Mouse (Mus musculus) neural tube, embryonic 12.5 days (tissue): ENCODE results near the gene Wdr27. TPM values are rescaled to one million over a fixed set of nuclear protein-coding genes. Genes with fewer than 3 reads are reported as not detected.

Experiments used
- ATAC-seq: fragments of 200-750 bp; cut with Nextera tagmentation; 2 replicates; pipeline ENCODE4 v1.8.0; 2017; ENCODE audit warnings: low read depth, mild to moderate bottlenecking, moderate TSS enrichment, moderate library complexity; ENCODE audit not compliant: low FRiP score
- H3K27ac ChIP-seq: fragments of 300-500 bp; sonication (generic); 2 replicates; pipeline ENCODE4 v1.5.1; 2016
- H3K27me3 ChIP-seq: fragments of 300-500 bp; sonication (generic); replicated peaks from 2 replicates; pipeline ENCODE4 v1.6.1; 2016; ENCODE audit warnings: mild to moderate bottlenecking
- H3K36me3 ChIP-seq: fragments of 300-500 bp; sonication (generic); 2 replicates; pipeline ENCODE4 v1.6.1; 2016; ENCODE audit warnings: mild to moderate bottlenecking
- H3K4me1 ChIP-seq: fragments of 300-500 bp; sonication (generic); 2 replicates; pipeline ENCODE4 v1.6.1; 2016
- H3K4me2 ChIP-seq: fragments of 300-500 bp; sonication (generic); replicated peaks from 2 replicates; pipeline ENCODE4 v1.6.1; 2016; ENCODE audit warnings: mild to moderate bottlenecking
- H3K4me3 ChIP-seq: fragments of 300-500 bp; sonication (generic); 2 replicates; pipeline ENCODE4 v1.5.1; 2016
- H3K9ac ChIP-seq: fragments of 300-500 bp; sonication (generic); 2 replicates; pipeline ENCODE4 v1.6.1; 2016; ENCODE audit warnings: mild to moderate bottlenecking
- H3K9me3 ChIP-seq: fragments of 300-500 bp; sonication (generic); 2 replicates; pipeline ENCODE4 v1.6.1; 2016; ENCODE audit warnings: mild to moderate bottlenecking
- WGBS: fragments of 180-500 bp; shearing (Covaris S2); methylation state at CpG from one replicate; pipeline ENCODE4 v1.1.7; 2016; 5-methylcytosine and 5-hydroxymethylcytosine counted together
- polyA plus RNA-seq: library from polyadenylated mRNA; unstranded; fragments of >200 nt; fragmentation: Nextera tagmentation; extraction: Ambion mirVana; gene quantifications from 2 replicates; pipeline ENCODE4 v1.2.1, GENCODE M21; 2016

The Wdr27 gene
- polyA plus RNA-seq, 1 experiment from 2014 or later: 6.9 TPM

GRCm38 (mm10) chr17:14921582-14921981 is 21.4 kb downstream of the Wdr27 start:
- H3K27me3 ChIP-seq: no peaks in the 10 kb centered on the region
- no peaks in the 10 kb centered on the region for H3K9me3 ChIP-seq
- no peaks in the 10 kb centered on the region for H3K36me3 ChIP-seq
- H3K4me1 ChIP-seq: no peaks in the 10 kb centered on the region
- H3K9ac ChIP-seq: no peak overlapping the region
- no peak overlapping the region for H3K27ac ChIP-seq
- 67% methylated on average over 6 of the region's 6 CpGs for WGBS
- no peak overlapping the region for H3K4me3 ChIP-seq
- ATAC-seq: no peak
- H3K4me2 ChIP-seq: no peak overlapping the region

- no peaks in the 10 kb centered on the region for H3K9me3 ChIP-seq
- WGBS: 92% methylated on average over 8 of the region's 8 CpGs
- H3K36me3 ChIP-seq: no peaks in the 10 kb centered on the region
- no peak overlapping the region for H3K27ac ChIP-seq
- no peaks in the 10 kb centered on the region for H3K27me3 ChIP-seq
- no peak overlapping the region for H3K4me3 ChIP-seq
- no peak overlapping the region for H3K4me2 ChIP-seq
- no peaks in the 10 kb centered on the region for H3K4me1 ChIP-seq
- no peak for ATAC-seq
- no peak overlapping the region for H3K9ac ChIP-seq
Measured at GRCm38 (mm10) chr17:14917866-14918265, 25.1 kb downstream of the Wdr27 start.

- Histone ChIP-seq H3K4me3 (no peak overlapping the region), H3K27ac (no peak overlapping the region), H3K4me2 (no peak overlapping the region), H3K4me1 (no peaks in the 10 kb centered on the region), H3K36me3 (no peaks in the 10 kb centered on the region), H3K27me3 (no peaks in the 10 kb centered on the region), H3K9me3 (no peaks in the 10 kb centered on the region), H3K9ac (no peak overlapping the region)
- no peak for ATAC-seq
- whole genome bisulfite sequencing: 87% methylated on average over 4 of the region's 4 CpGs
Measured at GRCm38 (mm10) chr17:14914401-14914800, 28.6 kb downstream of the Wdr27 start.

GRCm38 (mm10) chr17:14912981-14913380 is 30.0 kb downstream of the Wdr27 start:
- WGBS: 88% methylated on average over 8 of the region's 8 CpGs
- H3K4me1 ChIP-seq: no peaks in the 10 kb centered on the region
- no peak overlapping the region for H3K9ac ChIP-seq
- H3K27ac ChIP-seq: no peak overlapping the region
- H3K36me3 ChIP-seq: no peaks in the 10 kb centered on the region
- no peak overlapping the region for H3K4me3 ChIP-seq
- no peaks in the 10 kb centered on the region for H3K9me3 ChIP-seq
- no peak for ATAC-seq
- H3K4me2 ChIP-seq: no peak overlapping the region
- H3K27me3 ChIP-seq: no peaks in the 10 kb centered on the region

- no peaks in the 10 kb centered on the region for H3K9me3 ChIP-seq
- no peak for ATAC-seq
- no peak overlapping the region for H3K4me2 ChIP-seq
- H3K4me3 ChIP-seq: no peak overlapping the region
- no peaks in the 10 kb centered on the region for H3K36me3 ChIP-seq
- H3K9ac ChIP-seq: no peak overlapping the region
- no peak overlapping the region for H3K27ac ChIP-seq
- no peaks in the 10 kb centered on the region for H3K27me3 ChIP-seq
- WGBS: 49% methylated on average over 6 of the region's 6 CpGs
- no peaks in the 10 kb centered on the region for H3K4me1 ChIP-seq
Measured at GRCm38 (mm10) chr17:14912420-14912819, 30.5 kb downstream of the Wdr27 start.

GRCm38 (mm10) chr17:14910771-14911170 is 32.2 kb downstream of the Wdr27 start:
- Histone ChIP-seq H3K4me3 (no peak overlapping the region), H3K4me2 (no peak overlapping the region), H3K4me1 (no peaks in the 10 kb centered on the region), H3K36me3 (no peaks in the 10 kb centered on the region), H3K9ac (no peak overlapping the region), H3K27ac (no peak overlapping the region), H3K27me3 (no peaks in the 10 kb centered on the region), H3K9me3 (no peaks in the 10 kb centered on the region)
- no peak for ATAC-seq
- WGBS: 92% methylated on average over 5 of the region's 5 CpGs

- no peak overlapping the region for H3K4me3 ChIP-seq
- H3K27me3 ChIP-seq: no peaks in the 10 kb centered on the region
- H3K4me2 ChIP-seq: no peak overlapping the region
- no peak overlapping the region for H3K27ac ChIP-seq
- H3K9ac ChIP-seq: no peak overlapping the region
- H3K4me1 ChIP-seq: no peaks in the 10 kb centered on the region
- no peaks in the 10 kb centered on the region for H3K9me3 ChIP-seq
- no peak for ATAC-seq
- no peaks in the 10 kb centered on the region for H3K36me3 ChIP-seq
- WGBS: 86% methylated on average over 5 of the region's 5 CpGs
Measured at GRCm38 (mm10) chr17:14909331-14909730, 33.6 kb downstream of the Wdr27 start.

- Histone ChIP-seq H3K9ac (no peak overlapping the region), H3K27ac (no peak overlapping the region), H3K9me3 (no peaks in the 10 kb centered on the region), H3K27me3 (no peaks in the 10 kb centered on the region), H3K4me1 (no peaks in the 10 kb centered on the region), H3K4me2 (no peak overlapping the region), H3K4me3 (no peak overlapping the region), H3K36me3 (no peaks in the 10 kb centered on the region)
- WGBS: 78% methylated on average over 12 of the region's 12 CpGs
- ATAC-seq: no peak
Measured at GRCm38 (mm10) chr17:14907136-14907535, 35.8 kb downstream of the Wdr27 start.

- Histone ChIP-seq H3K4me1 (no peaks in the 10 kb centered on the region), H3K4me2 (no peak overlapping the region), H3K9ac (no peak overlapping the region), H3K36me3 (no peaks in the 10 kb centered on the region), H3K27me3 (no peaks in the 10 kb centered on the region), H3K9me3 (no peaks in the 10 kb centered on the region), H3K4me3 (no peak overlapping the region), H3K27ac (no peak overlapping the region)
- no peak for ATAC-seq
- whole genome bisulfite sequencing: 44% methylated on average over 1 of the region's 1 CpGs
Measured at GRCm38 (mm10) chr17:14906611-14907010, 36.3 kb downstream of the Wdr27 start.

GRCm38 (mm10) chr17:14904637-14905265 is 38.2 kb downstream of the Wdr27 start:
- no peaks in the 10 kb centered on the region for H3K27me3 ChIP-seq
- no peak overlapping the region for H3K4me3 ChIP-seq
- no peaks in the 10 kb centered on the region for H3K4me1 ChIP-seq
- no peak overlapping the region for H3K9ac ChIP-seq
- H3K4me2 ChIP-seq: no peak overlapping the region
- 64% methylated on average over 7 of the region's 7 CpGs for WGBS
- H3K27ac ChIP-seq: no peak overlapping the region
- peak; percentile 57 for ATAC-seq
- no peaks in the 10 kb centered on the region for H3K9me3 ChIP-seq
- no peaks in the 10 kb centered on the region for H3K36me3 ChIP-seq

GRCm38 (mm10) chr17:14904206-14904605 is 38.8 kb downstream of the Wdr27 start:
- no peak overlapping the region for H3K27ac ChIP-seq
- H3K27me3 ChIP-seq: no peaks in the 10 kb centered on the region
- no peaks in the 10 kb centered on the region for H3K36me3 ChIP-seq
- 90% methylated on average over 6 of the region's 6 CpGs for WGBS
- no peaks in the 10 kb centered on the region for H3K9me3 ChIP-seq
- ATAC-seq: 0 out of 2 replicates have a peak, but pooled peaks have one; percentile 26
- no peak overlapping the region for H3K4me2 ChIP-seq
- no peak overlapping the region for H3K9ac ChIP-seq
- H3K4me3 ChIP-seq: no peak overlapping the region
- H3K4me1 ChIP-seq: no peaks in the 10 kb centered on the region

- no peak for ATAC-seq
- Histone ChIP-seq H3K36me3 (no peaks in the 10 kb centered on the region), H3K27me3 (no peaks in the 10 kb centered on the region), H3K4me3 (no peak overlapping the region), H3K9me3 (no peaks in the 10 kb centered on the region), H3K27ac (no peak overlapping the region), H3K4me1 (no peaks in the 10 kb centered on the region), H3K4me2 (no peak overlapping the region), H3K9ac (no peak overlapping the region)
- WGBS: 84% methylated on average over 3 of the region's 3 CpGs
Measured at GRCm38 (mm10) chr17:14903212-14903611, 39.7 kb downstream of the Wdr27 start.

- Histone ChIP-seq H3K4me1 (no peaks in the 10 kb centered on the region), H3K27me3 (no peaks in the 10 kb centered on the region), H3K36me3 (no peaks in the 10 kb centered on the region), H3K9ac (no peak overlapping the region), H3K27ac (no peak overlapping the region), H3K4me3 (no peak overlapping the region), H3K9me3 (no peaks in the 10 kb centered on the region), H3K4me2 (no peak overlapping the region)
- ATAC-seq: no peak
- 85% methylated on average over 1 of the region's 1 CpGs for WGBS
Measured at GRCm38 (mm10) chr17:14898972-14899371, 44.0 kb downstream of the Wdr27 start.
